Mouse (Mus musculus) retina, adult 2 months (tissue): ENCODE results near the gene Reln.

Experiments
- DNase-seq: peaks from one replicate; pipeline ENCODE4 v3.0.0-alpha.2; 2012; ENCODE audit warnings: low read depth, low spot score

Gene Reln

GRCm38 (mm10) chr5:22007304-22008059 lies 337.0 kb downstream of the Reln start:
- no peak for DNase-seq

GRCm38 (mm10) chr5:22003858-22004257 lies 340.6 kb downstream of the Reln start:
- DNase-seq: no peak

- DNase-seq: no peak
Measured at GRCm38 (mm10) chr5:21987711-21988110, 356.8 kb downstream of the Reln start.

- DNase-seq: peak; percentile 15
Measured at GRCm38 (mm10) chr5:21986311-21986710, 358.2 kb downstream of the Reln start.

GRCm38 (mm10) chr5:21983021-21983667 lies 361.4 kb downstream of the Reln start:
- DNase-seq: no peak

GRCm38 (mm10) chr5:21981216-21981615 lies 363.3 kb downstream of the Reln start:
- no peak for DNase-seq

GRCm38 (mm10) chr5:21980544-21980943 lies 364.0 kb downstream of the Reln start:
- DNase-seq: no peak

- no peak for DNase-seq
Measured at GRCm38 (mm10) chr5:21973266-21974010, 371.1 kb downstream of the Reln start.

- no peak for DNase-seq
Measured at GRCm38 (mm10) chr5:21961796-21962195, 382.7 kb downstream of the Reln start.

- no peak for DNase-seq
Measured at GRCm38 (mm10) chr5:21960151-21960550, 384.4 kb downstream of the Reln start.

- no peak for DNase-seq
Measured at GRCm38 (mm10) chr5:21957586-21957985, 386.9 kb downstream of the Reln start.

- no peak for DNase-seq
Measured at GRCm38 (mm10) chr5:21957061-21957460, 387.4 kb downstream of the Reln start.

- no peak for DNase-seq
Measured at GRCm38 (mm10) chr5:21949507-21949897, 395.0 kb downstream of the Reln start.

GRCm38 (mm10) chr5:21948736-21949506 lies 395.6 kb downstream of the Reln start:
- no peak for DNase-seq

- DNase-seq: no peak
Measured at GRCm38 (mm10) chr5:21947610-21948381, 396.7 kb downstream of the Reln start.

- DNase-seq: no peak
Measured at GRCm38 (mm10) chr5:21944579-21944978, 399.9 kb downstream of the Reln start.

- no peak for DNase-seq
Measured at GRCm38 (mm10) chr5:21939405-21939804, 405.1 kb downstream of the Reln start.

GRCm38 (mm10) chr5:21938138-21938537 lies 406.4 kb downstream of the Reln start:
- no peak for DNase-seq

- no peak for DNase-seq
Measured at GRCm38 (mm10) chr5:21936627-21937026, 407.9 kb downstream of the Reln start.

- DNase-seq: no peak
Measured at GRCm38 (mm10) chr5:21936096-21936495, 408.4 kb downstream of the Reln start.

- no peak for DNase-seq
Measured at GRCm38 (mm10) chr5:21934811-21935396, 409.6 kb downstream of the Reln start.
